Mouse (Mus musculus) intestine, embryonic 14.5 days (tissue): ENCODE results near the gene 4931428F04Rik. TPM values are rescaled to one million over a fixed set of nuclear protein-coding genes. Genes with fewer than 3 reads are reported as not detected.

ENCODE experiments used
- ATAC-seq: fragments of 200-750 bp; cut with Nextera tagmentation; replicated peaks from 2 replicates; pipeline ENCODE4 v1.8.0; 2017; ENCODE audit warnings: low read depth, moderate number of reproducible peaks, moderate TSS enrichment, moderate library complexity; ENCODE audit not compliant: low FRiP score, low TSS enrichment
- DNase-seq: peaks from one replicate; pipeline ENCODE4 v3.0.0-alpha.2; 2018; ENCODE audit warnings: low spot score
- H3K27ac ChIP-seq: fragments of 300-500 bp; sonication (generic); 2 replicates; pipeline ENCODE4 v1.5.1; 2014; ENCODE audit warnings: low read depth, mild to moderate bottlenecking, control low read depth
- H3K27me3 ChIP-seq: fragments of 300-500 bp; sonication (generic); replicated peaks from 2 replicates; pipeline ENCODE4 v1.6.1; 2014; ENCODE audit warnings: low read length, control low read depth; ENCODE audit not compliant: control insufficient read depth, insufficient read depth
- H3K36me3 ChIP-seq: fragments of 300-500 bp; sonication (generic); 2 replicates; pipeline ENCODE4 v1.6.1; 2014; ENCODE audit warnings: low read length, control low read depth; ENCODE audit not compliant: control insufficient read depth, insufficient read depth
- H3K4me1 ChIP-seq: fragments of 300-500 bp; sonication (generic); replicated peaks from 2 replicates; pipeline ENCODE4 v1.6.1; 2014; ENCODE audit warnings: low read length, control low read depth, mixed read lengths; ENCODE audit not compliant: control insufficient read depth, insufficient read depth
- H3K4me2 ChIP-seq: fragments of 300-500 bp; sonication (generic); 2 replicates; pipeline ENCODE4 v1.6.1; 2014; ENCODE audit warnings: low read length
- H3K4me3 ChIP-seq: fragments of 300-500 bp; sonication (generic); 2 replicates; pipeline ENCODE4 v1.5.1; 2014; ENCODE audit warnings: low read depth, low read length, control low read depth, mixed read lengths
- H3K9ac ChIP-seq: fragments of 300-500 bp; sonication (generic); 2 replicates; pipeline ENCODE4 v1.6.1; 2014; ENCODE audit warnings: mild to moderate bottlenecking, low read length
- H3K9me3 ChIP-seq: fragments of 300-500 bp; sonication (generic); 2 replicates; pipeline ENCODE4 v1.6.1; 2016; ENCODE audit warnings: low read length, control low read depth; ENCODE audit not compliant: control insufficient read depth
- WGBS: fragments of 180-500 bp; shearing (Covaris S2); extraction: QIAGEN DNeasy Blood & Tissue Kit; methylation state at CpG from one replicate; pipeline ENCODE4 v1.1.7; 2014; 5-methylcytosine and 5-hydroxymethylcytosine counted together
- polyA plus RNA-seq: library from polyadenylated mRNA; unstranded; fragments of >200 nt; fragmentation: Nextera tagmentation; extraction: Ambion mirVana; gene quantifications from 2 replicates; pipeline ENCODE4 v1.2.1, GENCODE M21; 2014

Gene 4931428F04Rik
- polyA plus RNA-seq, 1 experiment from 2014 or later, result 9.1 TPM

DNA sequence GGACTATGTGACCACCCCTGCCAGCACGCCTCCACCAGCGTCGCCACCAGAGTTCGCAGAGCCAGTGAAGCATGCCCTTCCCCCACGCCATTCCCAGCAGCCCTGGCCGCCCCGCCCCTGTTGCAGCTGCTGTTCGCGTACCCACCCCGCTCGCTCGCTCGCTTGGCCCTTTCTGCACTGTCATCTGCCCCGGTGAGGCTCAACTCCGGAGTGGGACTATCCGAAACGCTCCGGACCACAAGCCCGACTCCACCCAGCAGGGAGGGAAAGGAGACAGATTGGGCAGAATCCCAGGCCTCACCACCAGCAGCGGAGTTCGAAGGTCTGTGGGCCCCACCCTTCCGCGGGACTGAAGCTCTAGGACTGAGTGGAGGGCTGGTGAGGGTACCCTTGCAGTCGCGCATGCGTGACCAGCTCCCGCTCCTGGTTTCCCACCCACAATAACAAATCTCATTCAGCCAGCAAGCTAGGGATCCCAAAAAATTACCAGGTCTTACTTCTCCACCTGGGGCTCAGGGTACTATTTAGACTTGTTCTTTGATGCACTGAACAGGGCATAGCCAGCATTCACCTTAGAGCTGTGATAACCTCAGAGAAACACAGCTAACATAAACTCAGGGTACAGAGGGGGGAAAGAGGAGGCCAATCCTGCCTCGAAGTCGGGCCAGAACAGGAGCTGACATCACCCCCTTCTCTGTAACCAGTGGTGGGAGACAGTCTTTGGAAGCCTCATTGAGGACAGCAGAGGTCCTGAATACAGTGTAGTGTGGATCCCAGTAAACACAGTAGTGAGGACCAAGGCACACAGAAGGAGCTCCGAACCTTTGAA, 13.2 kb downstream of the 4931428F04Rik start:
- 3% methylated on average over 30 of the region's 30 CpGs for WGBS
- Histone ChIP-seq H3K4me3 (peak overlapping the region; percentile 34), H3K36me3 (0 out of 2 replicates have a peak, but pooled peaks cover 3% of the 10 kb centered on the region), H3K9me3 (no peaks in the 10 kb centered on the region), H3K27me3 (peaks cover 88% of the 10 kb centered on the region), H3K27ac (no peak overlapping the region), H3K4me2 (peak overlapping the region; percentile 71), H3K9ac (0 out of 2 replicates have a peak overlapping the region, but pooled peaks have one; percentile 18), H3K4me1 (peaks cover 3% of the 10 kb centered on the region; the same call in 1 of the 2 replicates)
- peak; percentile 75 for DNase-seq
- peak; percentile 45; the same call in 1 of the 2 replicates for ATAC-seq

DNA sequence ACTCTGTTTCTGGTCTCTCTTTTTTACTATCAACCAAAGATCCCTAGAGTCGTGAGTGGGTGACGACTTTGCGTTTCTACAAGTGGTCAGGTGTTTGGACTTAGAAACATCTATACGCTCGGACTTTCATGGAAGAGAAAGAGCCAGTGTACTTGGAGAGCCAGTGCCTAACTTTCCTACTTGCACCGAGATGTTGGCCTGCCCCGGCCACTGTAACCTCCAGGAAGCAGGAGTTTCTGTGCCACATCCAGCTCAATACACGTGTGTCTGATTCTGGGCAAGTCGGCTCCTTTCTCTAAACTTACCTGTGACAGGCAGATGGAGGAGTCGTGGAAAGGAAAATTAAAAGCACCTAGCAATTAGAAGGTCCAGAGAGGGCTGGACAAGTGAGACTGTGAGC, 13.8 kb downstream of the 4931428F04Rik start, which contains the start of gene Nol3:
Gene Nol3, plus strand, starts transcription at position 301 of the 400 bp plus-strand sequence.
- H3K9ac ChIP-seq, result 0 out of 2 replicates have a peak within 1 kb of the TSS, but pooled peaks have one; percentile 18
- ATAC-seq, result no peak
- WGBS, result 9% methylated on average over 10 of the region's 10 CpGs

DNA sequence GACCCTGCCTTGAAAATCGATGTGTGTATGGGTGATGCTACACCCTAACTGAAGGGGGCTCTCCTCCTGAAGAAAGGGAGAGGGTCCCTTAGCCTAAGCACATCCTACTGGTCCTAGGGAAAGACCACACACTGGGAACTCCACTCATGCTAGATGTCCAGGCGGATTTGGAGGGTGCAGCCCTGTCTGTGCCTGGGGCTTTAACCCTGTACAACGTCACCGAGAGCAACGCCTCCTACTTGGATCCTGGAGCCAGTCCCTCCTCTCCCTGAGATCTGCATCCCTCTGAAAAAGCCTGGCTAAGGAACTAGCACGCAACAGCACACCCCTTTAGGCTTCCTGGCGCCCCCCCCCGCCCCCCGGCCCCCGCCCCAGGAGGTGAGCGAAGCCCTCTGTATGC, 14.3 kb downstream of the 4931428F04Rik start:
- peak overlapping the region; percentile 71 for H3K4me2 ChIP-seq
- DNase-seq (no peak), ATAC-seq (no peak)
- 10% methylated on average over 11 of the region's 11 CpGs for WGBS
- no peak overlapping the region for H3K27ac ChIP-seq
- peaks cover 9% of the 10 kb centered on the region for H3K4me1 ChIP-seq
- no peak overlapping the region for H3K9ac ChIP-seq
- H3K9me3 ChIP-seq, result no peaks in the 10 kb centered on the region
- no peak overlapping the region for H3K4me3 ChIP-seq
- H3K36me3 ChIP-seq, result no peaks in the 10 kb centered on the region
- peaks cover 99% of the 10 kb centered on the region for H3K27me3 ChIP-seq

More for the DNA sequence above, 13.8 kb downstream of the 4931428F04Rik start, which contains the start of gene Nol3:
- Histone ChIP-seq H3K36me3 (no peaks in the 10 kb centered on the region), H3K4me3 (peak within 1 kb of the TSS; percentile 34), H3K4me1 (peaks cover 4% of the 10 kb centered on the region), H3K4me2 (peak within 1 kb of the TSS; percentile 71), H3K27ac (no peak within 1 kb of the TSS), H3K9me3 (no peaks in the 10 kb centered on the region), H3K27me3 (peaks cover 94% of the 10 kb centered on the region)
- DNase-seq, result no peak

DNA sequence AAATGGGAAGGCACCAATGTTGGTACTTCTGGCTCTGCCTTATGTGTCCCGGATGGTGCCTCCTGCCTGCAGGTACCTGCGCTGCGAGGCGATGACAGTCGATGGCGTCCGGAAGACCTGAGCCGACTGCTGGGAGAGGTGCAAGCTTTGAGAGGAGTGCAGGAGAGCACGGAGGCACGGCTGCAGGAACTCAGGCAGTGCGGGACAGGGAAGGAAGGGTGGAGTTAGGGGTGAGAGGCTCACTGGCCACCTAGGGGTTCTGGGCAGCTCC, 18.8 kb downstream of the 4931428F04Rik start:
- ATAC-seq (no peak), DNase-seq (no peak)
- H3K4me3 ChIP-seq, result peak overlapping the region; percentile 10; the same call in 1 of the 2 replicates
- H3K4me2 ChIP-seq, result no peak overlapping the region
- WGBS, result 3% methylated on average over 11 of the region's 11 CpGs
- no peaks in the 10 kb centered on the region for H3K36me3 ChIP-seq
- H3K4me1 ChIP-seq, result peaks cover 25% of the 10 kb centered on the region
- H3K9me3 ChIP-seq, result no peaks in the 10 kb centered on the region
- no peak overlapping the region for H3K27ac ChIP-seq
- H3K9ac ChIP-seq, result no peak overlapping the region
- H3K27me3 ChIP-seq, result peaks cover 98% of the 10 kb centered on the region

DNA sequence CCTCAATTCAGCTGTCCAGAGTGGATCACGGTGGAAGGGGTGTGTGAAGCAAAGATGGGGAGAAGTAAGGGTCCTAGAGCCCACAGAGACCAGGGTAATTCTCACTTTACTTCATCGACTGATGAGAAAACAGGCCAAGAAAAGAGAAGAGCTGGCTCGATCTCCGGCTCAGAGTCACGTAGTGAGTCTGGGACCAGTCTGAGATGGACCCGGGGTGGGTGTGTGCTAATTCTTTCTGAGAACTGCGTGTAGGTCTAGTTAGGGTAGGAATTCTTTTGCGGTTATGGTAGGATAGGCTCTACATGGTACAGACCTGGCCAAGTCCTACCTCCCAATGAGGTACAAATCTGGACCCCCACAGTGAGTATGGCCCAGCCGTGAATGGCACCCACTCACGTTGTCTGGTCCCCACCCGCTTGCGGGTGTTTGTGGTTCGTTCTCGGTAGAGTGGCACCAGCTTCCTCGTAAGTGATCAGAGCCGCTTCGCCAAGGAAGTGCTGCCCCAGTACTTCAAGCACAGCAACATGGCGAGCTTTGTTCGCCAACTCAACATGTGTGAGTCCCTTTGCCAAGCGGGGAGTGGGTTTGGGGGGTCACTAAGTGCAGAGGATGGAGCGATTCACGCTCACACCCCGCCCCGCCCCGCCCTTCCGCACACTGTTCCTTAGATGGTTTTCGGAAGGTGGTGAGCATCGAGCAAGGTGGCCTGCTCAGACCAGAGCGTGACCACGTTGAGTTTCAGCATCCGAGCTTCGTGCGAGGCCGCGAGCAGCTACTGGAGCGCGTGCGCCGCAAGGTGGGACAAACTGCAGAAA, 19.4 kb downstream of the 4931428F04Rik start:
- Histone ChIP-seq H3K4me2 (peak overlapping the region; percentile 82), H3K9me3 (no peaks in the 10 kb centered on the region), H3K36me3 (no peaks in the 10 kb centered on the region), H3K9ac (no peak overlapping the region), H3K27ac (no peak overlapping the region), H3K27me3 (peaks cover 93% of the 10 kb centered on the region), H3K4me1 (peaks cover 22% of the 10 kb centered on the region), H3K4me3 (peak overlapping the region; percentile 41)
- ATAC-seq (no peak), DNase-seq (peak; percentile 74)
- WGBS, result 4% methylated on average over 39 of the region's 39 CpGs

DNA sequence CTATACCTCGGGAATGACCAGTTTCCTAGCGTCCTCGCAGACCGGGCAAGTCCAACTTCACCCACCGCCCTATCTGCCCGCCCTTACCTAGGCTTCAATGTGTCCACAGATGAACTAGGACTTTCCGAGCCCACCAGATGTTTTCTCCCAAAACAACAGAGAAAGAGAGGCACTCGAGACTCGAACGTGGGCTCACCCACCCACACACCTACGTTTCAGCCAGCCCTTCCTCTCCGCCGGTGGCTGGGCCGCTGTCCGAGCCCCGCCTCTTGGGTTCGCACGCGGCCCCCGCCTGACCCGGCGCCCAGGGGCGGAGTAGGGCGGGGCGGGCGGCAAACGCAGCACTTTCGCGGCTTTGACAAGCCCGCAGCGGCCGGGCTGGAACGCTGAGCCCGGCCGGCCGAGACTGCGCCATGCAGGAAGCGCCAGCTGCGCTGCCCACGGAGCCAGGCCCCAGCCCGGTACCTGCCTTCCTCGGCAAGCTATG, 20.2 kb downstream of the 4931428F04Rik start, which contains the start of gene Hsf4:
Gene Hsf4, plus strand, starts transcription at position 341 of the 487 bp plus-strand sequence.
- under 1% methylated on average over 42 of the region's 42 CpGs for WGBS
- peak; percentile 76 for DNase-seq

DNA sequence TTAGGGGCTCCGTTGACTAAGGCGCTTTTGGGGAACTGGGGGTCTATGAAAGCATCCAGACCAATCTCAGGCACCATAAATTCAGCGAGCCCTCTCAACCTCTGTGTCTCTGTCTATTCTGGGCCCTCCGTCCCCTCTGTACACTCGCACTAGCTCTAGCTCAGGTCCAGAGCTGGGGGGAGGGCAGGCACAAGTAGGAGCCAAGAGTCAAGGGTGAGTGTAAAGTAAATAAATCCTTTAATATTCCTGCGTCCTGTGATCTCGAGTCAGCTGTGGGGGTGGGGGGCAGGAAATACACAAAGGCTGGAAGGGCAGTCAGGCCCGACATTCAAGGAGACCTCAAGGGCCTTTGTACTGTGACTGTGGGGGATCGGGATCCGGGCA, 20.6 kb downstream of the 4931428F04Rik start:
- H3K36me3 ChIP-seq, result no peaks in the 10 kb centered on the region
- no peaks in the 10 kb centered on the region for H3K9me3 ChIP-seq
- peaks cover 85% of the 10 kb centered on the region for H3K27me3 ChIP-seq
- H3K9ac ChIP-seq, result peak overlapping the region; percentile 11; the same call in 1 of the 2 replicates
- H3K4me2 ChIP-seq, result peak overlapping the region; percentile 82
- peaks cover 27% of the 10 kb centered on the region for H3K4me1 ChIP-seq
- ATAC-seq, result peak; percentile 13; the same call in 1 of the 2 replicates
- H3K27ac ChIP-seq, result no peak overlapping the region
- DNase-seq, result no peak
- peak overlapping the region; percentile 41 for H3K4me3 ChIP-seq
- WGBS, result 4% methylated on average over 10 of the region's 10 CpGs

More for the DNA sequence above, 20.2 kb downstream of the 4931428F04Rik start, which contains the start of gene Hsf4:
- Histone ChIP-seq H3K4me1 (peaks cover 27% of the 10 kb centered on the region), H3K4me3 (peak within 1 kb of the TSS; percentile 41), H3K9ac (peak within 1 kb of the TSS; percentile 11), H3K27me3 (peaks cover 89% of the 10 kb centered on the region), H3K27ac (no peak within 1 kb of the TSS), H3K36me3 (no peaks in the 10 kb centered on the region), H3K9me3 (no peaks in the 10 kb centered on the region), H3K4me2 (peak within 1 kb of the TSS; percentile 82)
- ATAC-seq, result no peak; the same call in 1 of the 2 replicates

DNA sequence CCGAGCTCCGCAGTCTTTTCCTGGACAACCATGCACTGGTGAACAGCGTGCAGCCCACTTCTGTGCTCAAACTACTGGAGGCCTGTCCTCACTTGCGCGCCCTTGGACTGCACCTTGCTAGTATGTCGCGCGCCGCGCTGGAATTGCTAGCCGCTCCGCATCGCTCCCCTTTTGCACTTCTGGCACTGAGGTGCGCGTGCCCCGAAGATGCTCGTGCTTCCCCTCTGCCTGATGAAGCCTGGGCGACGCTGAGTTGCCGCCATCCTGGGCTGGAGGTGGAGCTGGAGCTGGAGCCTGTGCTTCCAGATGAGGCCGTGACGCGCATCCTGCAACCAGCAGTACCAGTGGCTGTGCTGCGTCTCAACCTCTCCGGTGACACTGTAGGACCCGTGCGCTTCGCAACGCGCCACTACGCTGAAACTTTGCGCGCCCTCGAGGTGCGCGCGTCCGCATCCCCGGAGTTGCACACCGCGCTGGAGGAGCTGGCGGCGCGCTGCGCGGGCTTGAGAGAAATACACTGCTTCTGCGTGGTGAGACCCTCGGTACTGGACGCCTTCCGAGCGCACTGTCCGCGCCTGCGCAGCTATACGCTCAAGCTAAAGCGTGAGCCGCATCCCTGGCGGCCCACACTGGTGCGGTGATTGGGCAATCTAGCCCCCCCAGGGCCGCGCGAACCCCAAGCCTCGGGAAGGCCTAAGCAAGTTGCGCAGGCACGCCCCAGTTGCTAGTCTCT, 21.2 kb downstream of the 4931428F04Rik start:
- ATAC-seq, result peak; percentile 42

More for the DNA sequence above, 21.2 kb downstream of the 4931428F04Rik start:
- Histone ChIP-seq H3K9ac (peak overlapping the region; percentile 11; the same call in 1 of the 2 replicates), H3K4me2 (peak overlapping the region; percentile 82), H3K27ac (no peak overlapping the region), H3K36me3 (no peaks in the 10 kb centered on the region), H3K4me3 (peak overlapping the region; percentile 41), H3K4me1 (peaks cover 30% of the 10 kb centered on the region), H3K9me3 (no peaks in the 10 kb centered on the region), H3K27me3 (peaks cover 84% of the 10 kb centered on the region)
- 2% methylated on average over 65 of the region's 65 CpGs for WGBS
- peak; percentile 85 for DNase-seq
